Mouse (Mus musculus) small intestine, adult 2 months (tissue): ENCODE data around the gene Fkbp6.

Experiments used
- CTCF ChIP-seq: fragments of 200-500 bp; IDR thresholded peaks from 2 replicates; pipeline ENCODE4 v1.5.1; 2012; ENCODE audit warnings: low read depth, mild to moderate bottlenecking, control low read depth, inconsistent platforms, low read length, moderate library complexity, mixed read lengths; ENCODE audit not compliant: insufficient replicate concordance, insufficient read length; ENCODE audit errors: extremely low read depth
- POLR2A ChIP-seq: fragments of 200-500 bp; IDR thresholded peaks from 2 replicates; pipeline ENCODE4 v1.6.1; 2012; ENCODE audit warnings: low read depth, mild to moderate bottlenecking, control low read depth, inconsistent platforms, low read length, moderate library complexity

DNA sequence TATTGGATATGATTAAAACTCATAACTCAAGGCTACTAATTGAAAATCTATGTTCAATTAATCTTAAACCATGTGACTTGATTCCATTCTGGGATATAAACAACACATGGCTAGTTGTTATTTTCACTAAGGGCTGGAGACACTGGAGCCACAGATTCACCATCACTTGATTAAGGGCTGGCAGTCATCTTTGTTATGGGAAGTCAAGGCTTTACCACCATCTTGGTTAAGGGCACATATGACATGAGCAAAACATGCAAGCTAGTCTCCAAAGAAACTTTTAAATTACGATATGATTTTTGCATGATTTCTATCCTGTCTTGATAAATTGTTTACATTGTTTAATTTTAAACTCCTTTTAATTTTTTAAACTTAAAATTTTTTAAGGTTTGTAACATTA lies 27.6 kb downstream of the Fkbp6 start:
- TF ChIP-seq CTCF (no peak), POLR2A (no peak)
